Mouse (Mus musculus): Measurements from ENCODE around the gene Pbxip1. TPM values are rescaled to one million over a fixed set of nuclear protein-coding genes. Genes with fewer than 3 reads are reported as not detected.
A peak's percentile ranks its signal among the peaks of the same experiment; 100 is the strongest.

The Pbxip1 gene
- polyA plus RNA-seq, 1 experiment: 36.5 TPM

DNA sequence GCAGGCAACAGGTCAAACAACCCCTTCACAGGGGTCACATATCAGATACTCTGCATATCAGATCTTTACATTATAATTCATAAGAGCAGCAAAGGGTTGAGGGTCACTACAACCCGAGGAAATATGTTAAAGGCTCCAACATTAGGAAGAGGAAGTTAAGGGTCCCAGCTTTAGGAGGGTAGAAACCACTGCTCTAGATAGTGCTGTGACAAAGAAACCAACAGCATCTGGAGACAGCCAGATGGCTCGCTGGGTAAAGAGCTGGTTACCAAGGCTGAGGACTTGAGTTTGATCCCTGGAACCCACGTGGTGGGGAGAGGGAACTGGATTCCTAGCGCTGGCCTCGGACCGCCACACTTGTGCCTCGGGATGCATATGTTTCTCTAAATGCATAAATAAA, 35.8 kb downstream of the Pbxip1 start:
- Histone ChIP-seq H3K27me3 (ENCODE audit: control insufficient read depth, insufficient read depth, low read length) (no peaks in the 10 kb centered on the region), H3K36me3 (ENCODE audit: control insufficient read depth, insufficient read depth, low read length) (peaks cover 9% of the 10 kb centered on the region), H3K27ac (ENCODE audit: insufficient read depth, low read depth, low read length) (no peak overlapping the region), H3K4me3 (ENCODE audit: low read depth, low read length) (no peak overlapping the region), H3K4me1 (ENCODE audit: control insufficient read depth, insufficient read depth, insufficient read length, low read length) (no peaks in the 10 kb centered on the region)
- TF ChIP-seq CTCF (IDR thresholded peaks at IDR 0.05; ENCODE audit: extremely low read depth, insufficient read length, insufficient replicate concordance, low read depth, low read length) (no peak), POLR2A (IDR thresholded peaks at IDR 0.05; ENCODE audit: low read depth, low read length) (no peak)
- 75% methylated on average over 7 of the region's 7 CpGs for whole genome bisulfite sequencing

DNA sequence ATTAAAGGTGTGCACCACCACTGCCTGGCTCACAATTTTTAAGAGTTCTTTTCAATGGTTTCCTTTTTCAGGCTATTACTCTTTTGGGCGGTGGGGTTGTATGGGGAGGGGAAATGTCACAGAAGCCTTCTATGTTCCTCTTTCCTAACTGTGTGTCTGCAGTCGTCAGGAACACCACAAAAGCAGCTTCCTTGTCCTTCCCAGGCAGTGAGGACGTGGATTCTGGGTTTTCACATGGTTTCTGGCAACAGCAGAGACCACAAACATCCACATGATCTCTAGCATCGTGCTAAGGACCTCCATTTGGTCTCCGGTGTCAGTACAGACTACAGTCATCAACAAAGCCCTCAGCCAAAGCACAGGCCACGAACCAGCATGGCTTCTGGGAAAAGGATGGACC, 37.3 kb downstream of the Pbxip1 start:
- no peak overlapping the region for H3K4me3 ChIP-seq (ENCODE audit: low read depth, low read length)
- H3K27me3 ChIP-seq (ENCODE audit: control insufficient read depth, insufficient read depth, low read length): no peaks in the 10 kb centered on the region
- no peak for TF ChIP-seq CTCF (IDR thresholded peaks at IDR 0.05; ENCODE audit: extremely low read depth, insufficient read length, insufficient replicate concordance, low read depth, low read length)
- TF ChIP-seq POLR2A (IDR thresholded peaks at IDR 0.05; ENCODE audit: low read depth, low read length): no peak
- WGBS: 73% methylated on average over 6 of the region's 6 CpGs
- no peaks in the 10 kb centered on the region; the same call in 1 of the 2 replicates for H3K36me3 ChIP-seq (ENCODE audit: control insufficient read depth, insufficient read depth, low read length)
- H3K4me1 ChIP-seq (ENCODE audit: control insufficient read depth, insufficient read depth, insufficient read length, low read length): no peaks in the 10 kb centered on the region
- no peak overlapping the region for H3K27ac ChIP-seq (ENCODE audit: insufficient read depth, low read depth, low read length)

DNA sequence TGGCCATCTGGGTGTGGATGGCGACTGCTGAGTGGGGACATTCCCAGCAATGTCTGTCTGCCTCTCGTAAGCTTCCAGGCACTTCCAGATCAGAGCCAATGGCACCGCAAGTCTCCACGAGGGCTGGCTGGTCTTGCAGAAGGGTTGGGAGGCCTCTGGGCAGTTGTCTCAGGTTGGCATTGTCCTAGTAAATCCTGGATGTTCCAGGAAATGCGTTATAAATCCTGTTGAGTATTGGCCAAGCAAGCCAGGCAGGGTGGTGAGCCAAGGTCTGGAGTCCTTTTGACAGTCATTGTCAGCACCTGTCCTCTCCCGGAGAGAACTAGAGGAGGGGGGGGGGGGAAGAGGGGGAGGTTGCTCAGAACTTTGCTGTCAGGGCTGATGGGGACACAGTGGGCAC, 42.5 kb downstream of the Pbxip1 start:
- Histone ChIP-seq H3K27me3 (ENCODE audit: control insufficient read depth, insufficient read depth, low read length) (no peaks in the 10 kb centered on the region), H3K4me3 (ENCODE audit: low read depth, low read length) (no peak overlapping the region), H3K36me3 (ENCODE audit: control insufficient read depth, insufficient read depth, low read length) (no peaks in the 10 kb centered on the region), H3K4me1 (ENCODE audit: control insufficient read depth, insufficient read depth, insufficient read length, low read length) (peaks cover 4% of the 10 kb centered on the region), H3K27ac (ENCODE audit: insufficient read depth, low read depth, low read length) (no peak overlapping the region)
- 59% methylated on average over 6 of the region's 6 CpGs for WGBS
- TF ChIP-seq POLR2A (IDR thresholded peaks at IDR 0.05; ENCODE audit: low read depth, low read length): no peak
- TF ChIP-seq CTCF (IDR thresholded peaks at IDR 0.05; ENCODE audit: extremely low read depth, insufficient read length, insufficient replicate concordance, low read depth, low read length): no peak

DNA sequence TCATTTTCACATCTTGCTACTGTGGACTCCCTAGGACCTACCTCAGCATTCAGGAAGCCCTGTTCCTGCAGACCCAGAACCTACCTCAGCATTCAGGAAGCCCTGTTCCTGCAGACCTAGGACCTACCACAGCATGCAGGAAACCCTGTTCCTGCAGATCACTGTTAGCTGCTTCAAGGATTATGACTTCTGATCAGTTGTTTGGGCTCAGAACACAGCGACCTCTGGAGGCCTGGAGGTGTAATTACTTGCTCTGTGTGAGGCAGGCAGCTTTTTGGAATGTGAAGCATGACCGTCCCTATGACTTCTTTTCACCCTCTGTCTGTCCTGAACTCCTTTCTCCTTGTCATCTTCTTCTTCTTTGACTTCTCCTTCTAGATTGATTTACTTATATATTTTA, 45.0 kb downstream of the Pbxip1 start:
- Histone ChIP-seq H3K4me1 (ENCODE audit: control insufficient read depth, insufficient read depth, insufficient read length, low read length) (peaks cover 5% of the 10 kb centered on the region), H3K36me3 (ENCODE audit: control insufficient read depth, insufficient read depth, low read length) (no peaks in the 10 kb centered on the region), H3K27ac (ENCODE audit: insufficient read depth, low read depth, low read length) (no peak overlapping the region), H3K4me3 (ENCODE audit: low read depth, low read length) (no peak overlapping the region), H3K27me3 (ENCODE audit: control insufficient read depth, insufficient read depth, low read length) (no peaks in the 10 kb centered on the region)
- TF ChIP-seq CTCF (IDR thresholded peaks at IDR 0.05; ENCODE audit: extremely low read depth, insufficient read length, insufficient replicate concordance, low read depth, low read length) (peak; percentile 73; the same call in 1 of the 2 replicates), POLR2A (IDR thresholded peaks at IDR 0.05; ENCODE audit: low read depth, low read length) (no peak)
- WGBS: 53% methylated on average over 2 of the region's 2 CpGs

DNA sequence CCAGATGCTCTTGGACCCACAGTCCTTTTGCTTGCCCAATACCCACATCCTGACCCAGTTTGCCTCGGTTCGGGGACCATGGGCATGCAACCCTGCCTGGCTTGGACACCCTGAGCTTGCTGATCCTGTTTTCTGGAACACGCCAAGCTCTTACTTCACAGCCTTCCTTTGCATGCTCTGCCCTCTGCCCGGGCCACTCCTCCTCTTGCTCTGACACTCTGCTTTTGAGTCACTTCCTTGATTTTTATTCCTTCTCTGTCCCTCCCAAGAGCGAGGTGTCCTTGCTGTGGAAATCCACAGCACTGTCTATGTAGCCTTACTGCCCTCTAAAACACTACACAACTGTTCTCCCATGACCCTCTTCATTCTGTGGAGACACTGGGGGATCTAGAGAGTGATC, 45.7 kb downstream of the Pbxip1 start:
- Histone ChIP-seq H3K27ac (ENCODE audit: insufficient read depth, low read depth, low read length) (no peak overlapping the region), H3K4me3 (ENCODE audit: low read depth, low read length) (no peak overlapping the region), H3K4me1 (ENCODE audit: control insufficient read depth, insufficient read depth, insufficient read length, low read length) (peaks cover 5% of the 10 kb centered on the region), H3K27me3 (ENCODE audit: control insufficient read depth, insufficient read depth, low read length) (no peaks in the 10 kb centered on the region), H3K36me3 (ENCODE audit: control insufficient read depth, insufficient read depth, low read length) (no peaks in the 10 kb centered on the region)
- 23% methylated on average over 5 of the region's 5 CpGs for WGBS
- TF ChIP-seq CTCF (IDR thresholded peaks at IDR 0.05; ENCODE audit: extremely low read depth, insufficient read length, insufficient replicate concordance, low read depth, low read length): no peak
- no peak for TF ChIP-seq POLR2A (IDR thresholded peaks at IDR 0.05; ENCODE audit: low read depth, low read length)

DNA sequence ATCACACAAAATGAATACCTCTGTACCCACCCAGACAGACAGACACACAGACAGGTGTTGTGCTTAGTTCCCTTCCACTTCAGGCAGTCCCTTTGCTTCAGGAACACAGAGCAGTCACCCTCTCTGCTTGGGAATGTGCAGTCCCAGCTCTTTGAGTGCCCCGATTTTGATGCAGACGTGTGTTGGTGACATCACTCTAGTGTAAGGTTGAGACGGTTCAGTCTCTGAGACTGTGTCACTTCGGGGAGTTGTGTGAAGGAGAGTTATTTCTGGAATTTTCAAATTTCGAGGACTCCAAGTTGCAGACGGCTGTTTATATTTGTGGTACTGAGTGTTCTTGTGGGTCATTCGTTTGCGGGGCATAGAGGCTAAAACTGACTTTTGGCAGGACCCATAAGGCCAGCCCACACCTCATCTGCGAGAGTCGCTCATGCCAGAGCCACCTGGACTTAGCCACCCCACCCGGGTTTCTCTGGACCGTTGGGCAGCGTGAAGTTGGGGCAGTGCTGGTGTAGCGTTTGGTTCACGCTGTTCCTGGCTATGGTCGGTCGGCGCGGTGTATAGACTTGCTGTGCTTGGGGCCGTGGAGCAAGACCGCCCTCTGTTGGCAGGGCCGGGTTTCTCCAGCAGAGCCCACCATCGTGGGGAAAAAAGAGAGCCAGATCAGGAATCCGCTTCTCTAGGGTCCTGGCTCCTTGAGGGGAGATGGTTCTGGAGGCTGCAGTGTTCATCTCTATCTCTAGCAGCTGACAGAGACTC, 48.4 kb downstream of the Pbxip1 start:
- Histone ChIP-seq H3K4me1 (ENCODE audit: control insufficient read depth, insufficient read depth, insufficient read length, low read length) (peaks cover 5% of the 10 kb centered on the region), H3K36me3 (ENCODE audit: control insufficient read depth, insufficient read depth, low read length) (no peaks in the 10 kb centered on the region), H3K27me3 (ENCODE audit: control insufficient read depth, insufficient read depth, low read length) (no peaks in the 10 kb centered on the region), H3K27ac (ENCODE audit: insufficient read depth, low read depth, low read length) (no peak overlapping the region), H3K4me3 (ENCODE audit: low read depth, low read length) (no peak overlapping the region)
- TF ChIP-seq POLR2A (IDR thresholded peaks at IDR 0.05; ENCODE audit: low read depth, low read length): no peak
- peak; percentile 98 for TF ChIP-seq CTCF (IDR thresholded peaks at IDR 0.05; ENCODE audit: extremely low read depth, insufficient read length, insufficient replicate concordance, low read depth, low read length)
- WGBS: 17% methylated on average over 24 of the region's 24 CpGs

DNA sequence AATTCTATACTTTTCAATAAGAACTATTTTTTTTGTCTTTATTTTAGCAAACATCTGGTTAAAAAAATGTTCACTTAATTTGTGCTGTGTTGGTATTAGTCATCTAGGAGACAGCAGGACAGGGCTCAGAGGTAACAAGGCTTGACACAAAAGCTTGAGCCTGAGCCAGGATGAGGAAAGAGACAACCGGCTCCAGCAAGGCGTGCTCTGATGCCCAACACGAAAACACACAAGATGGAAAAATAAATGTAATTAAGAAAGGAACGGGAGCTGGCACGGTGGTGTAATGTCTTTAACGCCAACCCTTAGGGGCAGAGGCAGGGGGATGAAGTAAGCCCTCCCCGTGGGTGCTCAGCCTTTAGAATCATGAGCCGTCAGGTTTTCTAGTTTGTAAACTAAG, 49.6 kb downstream of the Pbxip1 start:
- Histone ChIP-seq H3K27me3 (ENCODE audit: control insufficient read depth, insufficient read depth, low read length) (no peaks in the 10 kb centered on the region), H3K27ac (ENCODE audit: insufficient read depth, low read depth, low read length) (no peak overlapping the region), H3K4me1 (ENCODE audit: control insufficient read depth, insufficient read depth, insufficient read length, low read length) (peaks cover 5% of the 10 kb centered on the region), H3K36me3 (ENCODE audit: control insufficient read depth, insufficient read depth, low read length) (no peaks in the 10 kb centered on the region), H3K4me3 (ENCODE audit: low read depth, low read length) (no peak overlapping the region)
- TF ChIP-seq CTCF (IDR thresholded peaks at IDR 0.05; ENCODE audit: extremely low read depth, insufficient read length, insufficient replicate concordance, low read depth, low read length) (no peak), POLR2A (IDR thresholded peaks at IDR 0.05; ENCODE audit: low read depth, low read length) (no peak)
- WGBS: 80% methylated on average over 8 of the region's 8 CpGs
